Mouse (Mus musculus) G1E-ER4 (cell line): Measurements from ENCODE around the gene 1700018G05Rik. TPM values are rescaled to one million over a fixed set of nuclear protein-coding genes. Genes with fewer than 3 reads are reported as not detected.
"Not testable (repeated sequence)": the region's sequence is repeated elsewhere in the genome, so short reads cannot be mapped to it uniquely, and the experiment has no call there.

Experiments
- GATA1 ChIP-seq: IDR thresholded peaks from one replicate; pipeline ENCODE4 v1.8.0; 2012; ENCODE audit warnings: low read length, inconsistent platforms
- polyA plus RNA-seq: library from polyadenylated mRNA; stranded (reverse); fragments of >175 nt; gene quantifications from 2 replicates; pipeline ENCODE4 v1.2.3, GENCODE M21; 2012

Gene 1700018G05Rik
- not detected in 2 replicates for polyA plus RNA-seq

GRCm38 (mm10) chrX:102928072-102928471, at the start of gene 1700018G05Rik:
Gene 1700018G05Rik, plus strand, starts transcription at chrX:102928372.
- not testable (repeated sequence) for TF ChIP-seq GATA1

- not testable (repeated sequence) for TF ChIP-seq GATA1
Measured at GRCm38 (mm10) chrX:102908587-102908986, 19.6 kb upstream of the 1700018G05Rik start, which contains the start of the genes Dmrtc1a and 1700011M02Rik. Gene Dmrtc1a, minus strand, starts transcription at chrX:102908687. Gene 1700011M02Rik, plus strand, starts transcription at chrX:102908905.

- no peak for TF ChIP-seq GATA1
Measured at GRCm38 (mm10) chrX:102932992-102933570, 4.9 kb downstream of the 1700018G05Rik start.

DNA sequence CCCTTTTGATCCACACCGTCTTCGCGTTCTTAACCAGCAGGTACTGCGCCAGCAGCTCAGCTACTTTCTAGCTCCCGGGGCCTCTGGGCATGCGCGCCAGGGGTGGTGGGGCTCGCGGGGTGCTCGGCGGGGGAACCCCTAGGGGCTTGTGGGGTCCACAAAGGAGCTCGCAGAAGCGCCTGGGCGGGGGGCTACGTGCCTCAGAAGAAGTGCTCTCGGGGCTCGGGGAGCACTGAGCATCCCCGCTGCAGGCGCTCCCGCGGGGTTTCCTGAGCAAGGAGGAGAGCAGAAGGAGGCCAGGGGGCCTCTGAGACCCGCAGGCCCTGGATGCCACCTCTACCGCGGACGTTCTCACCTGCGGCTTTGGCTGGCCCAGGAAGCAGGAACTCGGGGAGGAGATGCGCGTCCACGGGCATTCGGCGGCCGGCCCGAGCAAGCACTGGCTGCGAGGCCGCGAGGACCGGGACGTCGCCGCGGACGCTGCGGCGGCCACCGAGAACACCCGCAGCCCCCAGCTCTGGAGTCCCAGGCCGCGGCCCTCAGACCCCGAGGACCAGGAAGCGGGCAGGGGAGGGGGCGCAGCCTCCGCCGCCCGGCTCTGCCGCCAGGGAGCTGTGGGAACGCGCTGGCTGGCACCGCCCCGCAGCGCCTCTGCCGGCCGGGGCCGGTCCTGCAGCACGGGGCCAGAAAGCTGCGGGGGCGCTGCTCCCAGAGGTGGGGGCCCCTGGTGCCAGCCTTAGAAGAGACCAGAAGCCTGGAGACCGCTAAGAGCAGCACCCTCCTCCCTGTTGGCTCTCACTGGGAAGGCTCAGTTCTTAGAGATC, 5.6 kb downstream of the 1700018G05Rik start:
- TF ChIP-seq GATA1, result no peak

DNA sequence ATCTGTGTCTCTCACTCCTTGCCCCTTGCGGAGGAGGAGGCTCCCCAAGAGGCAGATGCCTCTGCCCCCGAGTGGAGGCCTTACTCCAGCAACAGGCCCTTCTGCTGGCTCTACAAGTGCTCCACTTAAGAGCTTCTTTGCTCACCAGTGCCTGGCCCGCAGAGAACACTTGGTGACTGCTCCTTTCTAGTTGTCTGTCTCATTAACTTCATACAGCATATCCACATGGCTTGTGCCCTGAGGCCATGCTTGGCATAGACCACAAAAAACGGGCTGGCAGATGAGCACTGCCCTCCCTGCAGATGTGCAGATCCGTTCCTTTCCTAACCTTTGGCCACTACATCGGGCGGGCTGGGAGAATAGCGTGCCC, 6.2 kb downstream of the 1700018G05Rik start:
- no peak for TF ChIP-seq GATA1

DNA sequence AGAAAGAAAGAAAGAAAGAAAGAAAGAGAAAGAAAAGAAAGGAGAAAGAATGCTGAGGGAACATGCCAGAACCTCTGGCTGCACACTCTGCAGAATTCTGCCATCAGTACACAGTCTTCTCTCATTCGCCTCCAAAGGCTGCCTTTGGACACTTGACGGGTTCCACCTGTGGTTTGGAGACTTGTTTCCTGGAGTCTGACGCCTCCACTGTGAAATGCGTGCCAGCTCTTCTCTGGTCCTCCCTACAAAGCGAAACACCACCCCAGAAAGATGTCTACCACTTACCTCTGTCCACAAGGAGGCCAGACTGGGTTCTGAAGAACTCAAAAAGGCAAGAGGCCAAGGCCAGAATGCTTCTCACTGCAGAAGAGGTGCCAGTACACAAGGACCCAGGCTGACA, 8.6 kb downstream of the 1700018G05Rik start:
- TF ChIP-seq GATA1, result no peak

- no peak for TF ChIP-seq GATA1
Measured at GRCm38 (mm10) chrX:102958917-102959316, 30.7 kb downstream of the 1700018G05Rik start.

- TF ChIP-seq GATA1, result no peak
Measured at GRCm38 (mm10) chrX:102960581-102960980, 32.4 kb downstream of the 1700018G05Rik start.

Other genes starting within 250 kb of the 1700018G05Rik start
- gene Gm3880, start 241.4 kb upstream of the 1700018G05Rik start, polyA plus RNA-seq, result not detected in 2 replicates
- gene Gm9112, start 220.7 kb upstream of the 1700018G05Rik start, polyA plus RNA-seq, result not detected in 2 replicates
- gene Dmrtc1b, start 220.5 kb upstream of the 1700018G05Rik start, polyA plus RNA-seq, result not detected in 2 replicates
- not detected in 2 replicates for gene Dmrtc1c1, start 125.4 kb upstream of the 1700018G05Rik start, polyA plus RNA-seq
- gene Dmrtc1c2, start 73.8 kb upstream of the 1700018G05Rik start, polyA plus RNA-seq, result 0.12 TPM in 1 of 2 replicates, not detected in the other
- gene 1700031F05Rik, start 60.4 kb upstream of the 1700018G05Rik start, polyA plus RNA-seq, result not detected in 2 replicates
- not detected in 2 replicates for gene Dmrtc1a, start 19.7 kb upstream of the 1700018G05Rik start, polyA plus RNA-seq
- not detected in 2 replicates for gene 1700011M02Rik, start 19.5 kb upstream of the 1700018G05Rik start, polyA plus RNA-seq